Mouse (Mus musculus) G1E-ER4 (cell line): Measurements from ENCODE around the gene Slc37a2. TPM values are rescaled to one million over a fixed set of nuclear protein-coding genes. Genes with fewer than 3 reads are reported as not detected.

ENCODE experiments used
- GATA1 ChIP-seq: IDR thresholded peaks from one replicate; pipeline ENCODE4 v1.8.0; 2012; ENCODE audit warnings: low read length, inconsistent platforms
- polyA plus RNA-seq: library from polyadenylated mRNA; stranded (reverse); fragments of >175 nt; gene quantifications from 2 replicates; pipeline ENCODE4 v1.2.3, GENCODE M21; 2012

Gene Slc37a2
- polyA plus RNA-seq, 1 experiment, result 0.02 TPM

- TF ChIP-seq GATA1, result no peak
Measured at GRCm38 (mm10) chr9:37179596-37179995, 75.9 kb downstream of the Slc37a2 start.

- no peak for TF ChIP-seq GATA1
Measured at GRCm38 (mm10) chr9:37178911-37179310, 76.6 kb downstream of the Slc37a2 start.

Other genes with a start within 250 kb of the Slc37a2 start
- gene Pknox2, start 108.3 kb downstream of the Slc37a2 start, polyA plus RNA-seq, result not detected in 2 replicates
- gene Tmem218, start 47.5 kb downstream of the Slc37a2 start, polyA plus RNA-seq, result 0.31 and 0.51 TPM in 2 replicates
- gene Ccdc15, start 92.7 kb upstream of the Slc37a2 start, polyA plus RNA-seq, result 7.9 and 9.1 TPM in 2 replicates
- not detected in 2 replicates for gene Hepacam, start 111.6 kb upstream of the Slc37a2 start, polyA plus RNA-seq
- gene Robo4, start 146.2 kb upstream of the Slc37a2 start, polyA plus RNA-seq, result not detected in 2 replicates
- gene Robo3, start 177.5 kb upstream of the Slc37a2 start, polyA plus RNA-seq, result 0.13 and 0.19 TPM in 2 replicates
- gene Msantd2, start 233.6 kb upstream of the Slc37a2 start, polyA plus RNA-seq, result 18.0 and 23.7 TPM in 2 replicates